Comparison of ENCODE assay signal across 9 mouse cellular contexts in genomic region chr15:96593457-96593856, GRCm38 (mm10). TPM values are rescaled to one million over a fixed set of nuclear protein-coding genes. Genes with fewer than 3 reads are reported as not detected.
DNase-seq lines count a peak whose midpoint lies in the region; ATAC-seq lines count a peak whose summit lies in the region.
"Had no signal": no experiment of that assay in that cellular context is flagged by ENCODE, and none has a peak within 500 bp of the region (broad histone marks: within the 10 kb centered on the region; RNA-seq: fewer than 3 reads in every experiment).

No protein-coding gene starts in this region.

- H3K4me1 ChIP-seq in kidney, embryonic 15.5 days = peaks cover 31% of the 10 kb centered on the region
- H3K4me1 ChIP-seq in limb, embryonic 10.5 days = peaks cover 26% of the 10 kb centered on the region

- no peaks in the 10 kb centered on the region for H3K9me3 ChIP-seq in kidney, embryonic 15.5 days (replicated peaks)
- H3K9me3 ChIP-seq in limb, embryonic 10.5 days (replicated peaks) = no peaks in the 10 kb centered on the region

- no peak overlapping the region for H3K4me2 ChIP-seq in kidney, embryonic 15.5 days

- DNase-seq in kidney, postnatal 10 days = no peak
- DNase-seq in thymus, postnatal 14 days = peak; percentile 41
- DNase-seq in thymus, postnatal 10 days (ENCODE audit: low spot score in 2 of 2) = no peak
- DNase-seq in limb, embryonic 10.5 days (ENCODE audit: low spot score) = peak; percentile 47
- DNase-seq in gastrocnemius, adult 8-10 months (ENCODE audit: low spot score in 2 of 2) = no peak
- DNase-seq in right cerebral cortex, postnatal 36 days (ENCODE audit: low spot score in 2 of 2) = no peak
- DNase-seq: cerebellum, adult 9-10 months had no signal

- peaks cover 41% of the 10 kb centered on the region for H3K36me3 ChIP-seq in kidney, embryonic 15.5 days
- peaks cover 92% of the 10 kb centered on the region for H3K36me3 ChIP-seq in limb, embryonic 10.5 days

- no peak for ATAC-seq in kidney, embryonic 15.5 days (replicated peaks; ENCODE audit: low FRiP score)

- no peak overlapping the region for H3K4me3 ChIP-seq in kidney, embryonic 15.5 days (replicated peaks)
- H3K4me3 ChIP-seq in limb, embryonic 10.5 days = no peak overlapping the region

- WGBS in kidney, embryonic 15.5 days = 45% methylated on average over 6 of the region's 6 CpGs
- WGBS in limb, embryonic 10.5 days = 54% methylated on average over 6 of the region's 6 CpGs

- no peak overlapping the region for H3K9ac ChIP-seq in kidney, embryonic 15.5 days
- H3K9ac ChIP-seq: liver, embryonic 14.5 days had no signal

- no peaks in the 10 kb centered on the region for H3K27me3 ChIP-seq in kidney, embryonic 15.5 days
- no peaks in the 10 kb centered on the region for H3K27me3 ChIP-seq in limb, embryonic 10.5 days (ENCODE audit: low read depth, poor library complexity, severe bottlenecking)

- H3K27ac ChIP-seq in kidney, embryonic 15.5 days = peak overlapping the region; percentile 51
- peak overlapping the region; percentile 61 for H3K27ac ChIP-seq in limb, embryonic 10.5 days
- H3K27ac ChIP-seq: liver, embryonic 14.5 days had no signal

RNA-seq across cellular contexts. Expression of gene Slc38a1, which starts 49.3 kb away (rescaled TPM):
- 69.9 and 74.8 TPM in 2 replicates for polyA plus RNA-seq in kidney, embryonic 15.5 days (2015; fragmentation: Nextera tagmentation; extraction: Ambion mirVana)
- polyA plus RNA-seq in limb, embryonic 10.5 days (2016; fragmentation: Nextera tagmentation; extraction: Ambion mirVana) = 141 and 149 TPM in 2 replicates
- 1 to 10 TPM in 2 of 4 experiments, under 1 TPM in 2; 0.45 to 2.5 (median 1.0) TPM for total RNA-seq in gastrocnemius, adult 8-10 months (2022)

Comparison
In these comparisons a context has a peak if more than half of its experiments do, and no peak if none do; other contexts are left out.
1. DNase-seq: peak in thymus, postnatal 14 days (single experiment) and limb, embryonic 10.5 days (single experiment); none in kidney, postnatal 10 days (single experiment), thymus, postnatal 10 days (0 of 2), gastrocnemius, adult 8-10 months (0 of 2) and right cerebral cortex, postnatal 36 days (0 of 2).